Mouse (Mus musculus) fat pad, adult 2 months (tissue): Measurements from ENCODE around the gene Cela2a.
A peak's percentile ranks its signal among the peaks of the same experiment; 100 is the strongest.

Experiments used
- DNase-seq: peaks from one replicate; pipeline ENCODE4 v3.0.0-alpha.2; 2011; ENCODE audit warnings: low read depth, low spot score; ENCODE audit errors: extremely low read depth

The Cela2a gene

DNA sequence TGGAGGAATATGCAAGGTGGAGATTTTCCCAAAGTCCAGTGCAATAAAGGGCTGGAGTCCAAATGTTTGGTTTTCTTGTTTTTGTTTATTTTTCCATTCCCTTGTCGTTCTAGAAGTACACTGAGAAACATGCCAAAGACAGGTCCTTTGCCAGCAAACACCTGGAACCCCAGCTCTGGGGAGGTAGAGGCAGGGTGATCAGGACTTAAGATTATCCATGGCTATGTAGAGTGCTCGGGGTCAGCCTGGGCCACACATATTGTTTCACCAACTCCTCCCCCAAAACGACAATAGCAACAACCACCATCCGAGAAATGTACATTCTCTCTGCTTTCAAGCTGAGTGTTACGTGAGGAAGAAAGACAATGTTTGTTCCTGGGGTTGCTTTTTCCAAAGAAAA, at the start of gene Cela2a:
Cela2a (minus strand) TSS at position 101 of the 400 bp plus-strand sequence.
- DNase-seq = no peak

DNA sequence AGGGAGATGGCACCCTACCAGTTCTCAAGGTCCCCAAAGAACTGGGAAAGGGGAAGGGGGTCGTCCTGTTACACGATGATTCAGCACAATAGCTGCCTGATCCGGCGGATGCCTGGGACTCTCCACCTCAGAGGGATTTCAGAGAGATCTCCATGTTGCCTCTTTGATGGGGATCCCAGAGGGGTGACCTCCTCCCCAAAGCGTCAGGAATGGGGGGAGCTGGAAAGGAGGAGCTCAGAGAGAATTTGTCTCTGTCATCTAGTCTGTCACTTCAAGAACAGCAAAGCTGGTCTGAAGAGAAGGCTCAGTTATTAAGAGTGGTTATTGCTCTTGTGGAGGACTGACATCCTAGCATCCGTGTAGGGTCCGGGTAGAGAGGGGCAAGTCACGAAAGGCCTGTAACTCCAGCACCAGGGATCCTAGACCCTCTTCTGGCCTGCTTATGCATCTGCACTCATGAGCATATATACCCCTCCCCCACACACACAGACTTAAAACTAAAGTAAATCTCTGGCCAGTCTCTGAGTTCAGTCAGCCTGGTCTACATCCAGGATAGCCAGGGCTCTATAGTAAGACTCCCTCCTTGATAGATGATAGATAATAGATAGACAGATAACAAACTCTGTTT, 49.6 kb upstream of the Cela2a start:
- no peak for DNase-seq

- DNase-seq = no peak
Measured at GRCm38 (mm10) chr4:141874601-141875460, 48.9 kb upstream of the Cela2a start, which contains the start of gene Efhd2. TSS of gene Efhd2 (minus strand) at chr4:141874920.

- DNase-seq = no peak
Measured at GRCm38 (mm10) chr4:141874111-141874600, 48.2 kb upstream of the Cela2a start.

DNA sequence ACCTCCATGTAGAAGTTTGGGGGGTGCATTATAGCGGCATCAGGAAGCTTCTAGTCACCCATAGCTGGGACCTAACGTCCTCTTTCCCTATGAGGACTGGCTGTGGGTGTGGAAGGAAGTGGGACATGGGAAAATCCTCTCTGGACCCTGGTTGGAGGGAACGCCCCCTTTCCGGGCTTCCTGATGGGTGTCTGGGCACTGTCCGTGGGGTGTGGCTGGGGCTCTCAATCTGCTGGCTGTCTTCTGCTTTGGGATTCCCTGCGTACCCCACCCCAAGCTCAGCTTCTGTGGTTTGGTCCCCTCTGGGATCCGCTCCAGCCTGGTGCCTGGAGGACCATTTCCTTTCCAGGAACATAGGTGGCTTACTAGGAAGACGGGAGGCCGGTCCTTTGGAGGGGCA, 47.0 kb upstream of the Cela2a start:
- no peak for DNase-seq

- no peak for DNase-seq
Measured at GRCm38 (mm10) chr4:141871909-141872308, 45.9 kb upstream of the Cela2a start.

DNA sequence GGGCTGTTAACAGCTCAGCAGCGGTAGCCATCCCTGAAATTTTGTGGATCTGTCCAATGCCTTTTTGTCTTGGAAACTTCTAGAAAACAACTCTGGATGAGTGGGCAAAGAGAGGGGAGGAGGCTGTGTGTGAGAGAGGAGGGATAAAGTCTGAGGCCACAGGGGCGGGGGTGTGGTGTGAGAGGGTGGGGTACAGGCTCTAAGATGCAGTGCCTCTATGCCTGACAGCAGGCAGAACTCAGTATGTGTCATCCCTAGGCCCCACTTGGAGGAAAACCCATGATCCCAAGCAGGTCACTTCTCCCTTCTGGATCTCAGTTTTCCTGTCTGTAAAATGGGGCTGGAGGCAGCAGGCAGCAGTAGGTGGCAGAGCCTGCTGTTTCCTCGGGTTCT, 45.4 kb upstream of the Cela2a start:
- no peak for DNase-seq

GRCm38 (mm10) chr4:141870666-141871332, 44.8 kb upstream of the Cela2a start:
- DNase-seq = no peak

GRCm38 (mm10) chr4:141869436-141870215, 43.7 kb upstream of the Cela2a start:
- DNase-seq = no peak

- peak; percentile 40 for DNase-seq
Measured at GRCm38 (mm10) chr4:141868051-141868450, 42.1 kb upstream of the Cela2a start.

DNA sequence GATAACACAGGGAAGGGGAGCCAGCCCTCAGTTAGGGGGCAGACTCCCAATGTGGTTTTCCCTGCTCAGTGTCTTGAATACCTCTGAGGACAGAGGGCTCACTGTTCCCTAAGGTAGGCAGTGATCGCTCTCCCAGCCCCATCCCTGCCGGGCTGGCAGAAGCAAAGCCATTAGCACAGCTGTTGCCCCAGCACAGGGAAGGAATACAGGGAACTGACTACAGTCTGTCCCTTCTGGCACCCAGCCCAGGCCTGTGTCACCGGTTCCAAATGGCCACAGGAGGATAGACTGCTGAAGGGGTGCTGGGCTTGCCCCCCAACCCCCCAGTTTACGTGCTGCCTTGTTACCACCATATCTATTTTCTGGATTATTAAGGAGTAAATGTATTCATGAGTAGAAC, 41.5 kb upstream of the Cela2a start:
- DNase-seq = no peak

- no peak for DNase-seq
Measured at GRCm38 (mm10) chr4:141866933-141867490, 41.1 kb upstream of the Cela2a start.

DNA sequence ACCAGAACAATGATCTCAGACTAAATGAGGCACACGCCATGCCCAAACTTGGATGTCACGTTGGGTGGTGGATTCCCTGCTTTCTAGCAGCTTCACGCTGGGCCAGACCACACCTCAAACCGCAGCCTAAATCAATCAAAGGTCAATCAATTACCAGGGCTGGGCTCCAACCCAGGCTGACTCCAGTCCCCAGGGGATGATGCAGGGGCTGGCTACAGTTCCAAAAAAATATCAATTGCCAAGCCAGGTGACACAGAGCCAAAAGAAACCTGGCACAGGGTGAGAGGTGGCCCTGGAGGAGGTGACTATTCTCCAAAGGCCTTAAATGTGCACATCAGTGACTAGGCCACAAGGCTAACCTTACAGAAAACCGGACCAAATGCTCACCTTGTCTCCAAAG, 39.6 kb upstream of the Cela2a start:
- DNase-seq = peak; percentile 56

- peak; percentile 84 for DNase-seq
Measured at GRCm38 (mm10) chr4:141865006-141865405, 39.0 kb upstream of the Cela2a start.

DNA sequence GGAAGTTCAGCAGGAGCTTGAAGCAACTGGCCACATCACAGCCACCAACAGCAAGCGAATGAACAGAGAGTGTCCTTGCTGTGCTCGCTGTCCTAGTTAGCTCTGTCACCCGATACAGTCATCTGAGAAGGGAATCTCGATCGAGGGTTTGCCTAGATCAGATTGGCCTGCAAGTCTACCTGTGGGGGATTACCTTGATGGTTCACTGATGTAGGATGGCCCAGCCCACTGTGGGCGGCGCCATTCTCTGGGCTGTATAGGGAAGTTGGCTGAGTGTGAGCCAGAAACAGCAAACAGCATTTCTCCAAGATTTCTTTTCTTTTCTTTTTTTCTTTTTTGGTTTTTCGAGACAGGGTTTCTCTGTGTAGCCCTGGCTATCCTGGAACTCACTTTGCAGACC, 38.5 kb upstream of the Cela2a start:
- DNase-seq = no peak

GRCm38 (mm10) chr4:141863726-141864280, 37.8 kb upstream of the Cela2a start:
- no peak for DNase-seq

DNA sequence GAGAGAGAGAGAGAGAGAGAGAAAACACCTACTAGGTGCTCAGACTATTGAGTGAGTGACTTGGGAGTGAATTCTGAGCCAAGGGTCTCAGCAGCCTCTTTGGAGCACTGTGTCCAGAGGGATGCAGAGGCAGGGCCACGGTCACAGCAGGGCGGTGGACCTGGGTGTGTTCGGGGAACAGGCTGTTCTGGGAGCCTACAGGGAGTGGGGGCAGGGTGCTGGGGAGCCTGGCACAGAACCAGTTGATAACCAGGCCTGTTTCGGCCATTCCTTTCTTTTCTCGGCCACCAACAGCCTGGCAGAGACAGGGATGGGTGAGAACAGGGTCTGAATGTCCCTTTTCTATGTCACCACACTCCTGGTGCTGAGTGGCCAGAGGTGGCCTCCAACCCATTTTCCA, 36.9 kb upstream of the Cela2a start:
- no peak for DNase-seq

- no peak for DNase-seq
Measured at GRCm38 (mm10) chr4:141861591-141862295, 35.8 kb upstream of the Cela2a start.

DNA sequence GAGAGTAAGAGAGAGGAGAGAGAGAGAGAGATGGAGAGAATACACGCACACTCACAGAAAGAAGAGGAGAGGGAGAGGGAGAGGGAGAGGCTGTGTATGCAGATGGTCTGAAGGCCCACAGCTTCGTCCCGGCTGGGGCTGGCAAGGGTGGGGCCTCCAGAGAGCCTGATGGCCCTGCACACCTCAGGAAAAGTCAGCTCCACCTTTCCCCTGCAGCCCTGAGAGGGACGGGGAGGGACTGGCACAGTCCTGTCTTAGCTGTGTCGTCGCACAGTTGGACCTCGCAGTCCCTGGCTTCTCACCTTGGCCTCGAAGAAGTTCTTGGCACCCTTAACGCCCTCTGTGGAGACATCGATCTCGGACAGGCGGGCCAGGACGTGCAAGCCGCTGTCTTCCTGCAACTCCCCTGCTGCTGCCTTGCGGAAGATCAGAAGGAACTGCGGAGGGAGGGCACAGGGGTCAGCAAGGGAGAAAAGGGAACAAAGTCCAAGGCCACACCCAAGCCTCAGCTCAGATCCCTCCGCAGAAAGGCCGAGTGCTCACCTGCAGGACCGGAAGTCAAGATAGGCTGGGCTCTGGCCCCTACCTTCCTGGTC, 34.4 kb upstream of the Cela2a start:
- DNase-seq = peak; percentile 84
